Mouse (Mus musculus) olfactory bulb, adult 2 months (tissue): Measurements from ENCODE around the gene Eif1ad.

Source experiments
- CTCF ChIP-seq: fragments of 200-500 bp; IDR thresholded peaks from 2 replicates; pipeline ENCODE4 v1.5.1; 2012; ENCODE audit warnings: low read depth, mild to moderate bottlenecking, low read length, moderate library complexity; ENCODE audit not compliant: insufficient read depth
- POLR2A ChIP-seq: fragments of 200-500 bp; IDR thresholded peaks from 2 replicates; pipeline ENCODE4 v1.6.1; 2012; ENCODE audit warnings: mild to moderate bottlenecking, low read depth, low read length, moderate library complexity; ENCODE audit not compliant: insufficient read depth

DNA sequence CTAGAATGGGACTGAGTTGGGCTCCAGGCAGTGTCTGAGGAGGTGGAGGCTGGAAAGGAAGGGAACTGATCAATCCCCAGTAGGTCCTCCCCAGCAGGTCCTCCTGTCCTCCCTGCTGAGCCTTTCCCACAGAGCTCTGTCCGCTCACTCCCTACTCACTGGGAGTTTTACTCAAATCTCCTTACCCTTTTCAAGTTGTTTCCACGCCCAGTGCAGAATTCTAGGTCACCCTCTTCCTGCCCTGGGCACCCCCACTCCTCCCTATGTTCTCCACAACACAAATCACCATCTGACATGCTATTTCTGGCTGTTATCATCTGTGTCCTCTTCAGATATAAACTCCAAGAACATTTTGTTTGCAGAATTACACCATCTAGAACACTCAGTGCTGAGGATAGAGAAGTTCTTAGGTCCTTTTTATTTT, 48.0 kb downstream of the Eif1ad start:
- no peak for TF ChIP-seq POLR2A
- no peak for TF ChIP-seq CTCF
